Mouse (Mus musculus) forebrain, postnatal 0 days (tissue): ENCODE data around the gene Frmd6. TPM values are rescaled to one million over a fixed set of nuclear protein-coding genes. Genes with fewer than 3 reads are reported as not detected.

Experiments
- ATAC-seq: fragments of 200-750 bp; cut with Nextera tagmentation; 2 replicates; pipeline ENCODE4 v1.8.0; 2017; ENCODE audit warnings: mild to moderate bottlenecking, moderate library complexity
- DNase-seq: peaks from one replicate; pipeline ENCODE4 v3.0.0-alpha.2; 2015
- H3K27ac ChIP-seq: fragments of 300-500 bp; sonication (generic); 2 replicates; pipeline ENCODE4 v1.5.1; 2014; ENCODE audit warnings: low read depth, mild to moderate bottlenecking, antibody characterized with exemption, low read length, moderate library complexity, mixed read lengths
- H3K27me3 ChIP-seq: fragments of 300-500 bp; sonication (generic); 2 replicates; pipeline ENCODE4 v1.6.1; 2014; ENCODE audit warnings: mild to moderate bottlenecking, low read length, mixed read lengths; ENCODE audit not compliant: insufficient read depth
- H3K36me3 ChIP-seq: fragments of 300-500 bp; sonication (generic); 2 replicates; pipeline ENCODE4 v1.6.1; 2014; ENCODE audit warnings: mild to moderate bottlenecking, moderate library complexity; ENCODE audit not compliant: insufficient read depth
- H3K4me1 ChIP-seq: fragments of 300-500 bp; sonication (generic); 2 replicates; pipeline ENCODE4 v1.6.1; 2014; ENCODE audit warnings: antibody characterized with exemption; ENCODE audit not compliant: insufficient read depth
- H3K4me2 ChIP-seq: fragments of 300-500 bp; sonication (generic); 2 replicates; pipeline ENCODE4 v1.6.1; 2014; ENCODE audit warnings: low read depth, mild to moderate bottlenecking, moderate library complexity
- H3K4me3 ChIP-seq: fragments of 300-500 bp; sonication (generic); 2 replicates; pipeline ENCODE4 v1.5.1; 2014; ENCODE audit warnings: low read depth, low read length, mixed read lengths
- H3K9ac ChIP-seq: fragments of 300-500 bp; sonication (generic); 2 replicates; pipeline ENCODE4 v1.6.1; 2014; ENCODE audit warnings: mild to moderate bottlenecking
- H3K9me3 ChIP-seq: fragments of 300-500 bp; sonication (generic); 2 replicates; pipeline ENCODE4 v1.6.1; 2016; ENCODE audit warnings: low read length
- CTCF ChIP-seq: sonication (generic); IDR thresholded peaks from 2 replicates; pipeline ENCODE4 v1.5.1; 2016; ENCODE audit warnings: antibody characterized with exemption, control low read depth, low read depth
- WGBS: fragments of 180-500 bp; shearing (Covaris S2); extraction: QIAGEN DNeasy Blood & Tissue Kit; methylation state at CpG from one replicate; pipeline ENCODE4 v1.1.7; 2014; 5-methylcytosine and 5-hydroxymethylcytosine counted together
- polyA plus RNA-seq: library from polyadenylated mRNA; unstranded; fragments of >200 nt; fragmentation: Nextera tagmentation; extraction: Ambion mirVana; gene quantifications from 2 replicates; pipeline ENCODE4 v1.2.1, GENCODE M21; 2015
- total RNA-seq: library from RNA; depleted of rRNA; stranded (reverse); fragments of >200 nt; gene quantifications from 2 replicates; pipeline ENCODE4 v1.2.3, GENCODE M21; 2014; rRNA removed

Frmd6 gene
- total and polyA plus RNA-seq, 2 experiments from 2014 or later = 6.9 to 11.0 TPM

- H3K36me3 ChIP-seq = peaks cover 5% of the 10 kb centered on the region
- H3K9ac ChIP-seq = peak within 1 kb of the TSS; percentile 93
- peak within 1 kb of the TSS; percentile 68 for H3K4me2 ChIP-seq
- H3K9me3 ChIP-seq = no peaks in the 10 kb centered on the region
- peak within 1 kb of the TSS; percentile 93 for H3K4me3 ChIP-seq
- TF ChIP-seq CTCF = no peak
- no peaks in the 10 kb centered on the region for H3K4me1 ChIP-seq
- peak; percentile 98 for DNase-seq
- WGBS = under 1% methylated on average over 59 of the region's 59 CpGs
- H3K27ac ChIP-seq = peak within 1 kb of the TSS; percentile 88
- peak; percentile 99 for ATAC-seq
- no peaks in the 10 kb centered on the region for H3K27me3 ChIP-seq
These were observed 112.5 kb downstream of the Frmd6 start, which contains the start of gene Actr10 for GRCm38 (mm10) chr12:70937571-70938384. Gene Actr10, plus strand, starts transcription at chr12:70937857.

GRCm38 (mm10) chr12:70940806-70941205 lies 115.5 kb downstream of the Frmd6 start:
- no peak overlapping the region for H3K27ac ChIP-seq
- DNase-seq (no peak), ATAC-seq (no peak)
- peaks cover 15% of the 10 kb centered on the region for H3K36me3 ChIP-seq
- H3K9me3 ChIP-seq = no peaks in the 10 kb centered on the region
- H3K4me2 ChIP-seq = no peak overlapping the region
- WGBS = 97% methylated on average over 7 of the region's 7 CpGs
- H3K4me1 ChIP-seq = no peaks in the 10 kb centered on the region
- H3K27me3 ChIP-seq = no peaks in the 10 kb centered on the region
- no peak overlapping the region for H3K4me3 ChIP-seq
- TF ChIP-seq CTCF = no peak
- no peak overlapping the region for H3K9ac ChIP-seq

GRCm38 (mm10) chr12:70944181-70944580 lies 118.9 kb downstream of the Frmd6 start:
- Histone ChIP-seq H3K4me3 (no peak overlapping the region), H3K27ac (no peak overlapping the region), H3K36me3 (peaks cover 31% of the 10 kb centered on the region), H3K4me2 (no peak overlapping the region), H3K4me1 (no peaks in the 10 kb centered on the region), H3K27me3 (no peaks in the 10 kb centered on the region), H3K9me3 (no peaks in the 10 kb centered on the region), H3K9ac (no peak overlapping the region)
- ATAC-seq (no peak), DNase-seq (no peak)
- 95% methylated on average over 5 of the region's 5 CpGs for WGBS
- no peak for TF ChIP-seq CTCF

GRCm38 (mm10) chr12:70946585-70947256 lies 121.4 kb downstream of the Frmd6 start:
- WGBS = 93% methylated on average over 10 of the region's 10 CpGs

More at GRCm38 (mm10) chr12:70946585-70947256, 121.4 kb downstream of the Frmd6 start:
- H3K4me3 ChIP-seq = no peak overlapping the region
- no peaks in the 10 kb centered on the region for H3K9me3 ChIP-seq
- no peak overlapping the region for H3K27ac ChIP-seq
- ATAC-seq (no peak), DNase-seq (no peak)
- no peaks in the 10 kb centered on the region for H3K4me1 ChIP-seq
- no peak for TF ChIP-seq CTCF
- H3K4me2 ChIP-seq = no peak overlapping the region
- H3K9ac ChIP-seq = no peak overlapping the region
- H3K36me3 ChIP-seq = peaks cover 39% of the 10 kb centered on the region
- no peaks in the 10 kb centered on the region for H3K27me3 ChIP-seq

Other genes starting within 250 kb of the Frmd6 start
- 105 and 112 TPM in 2 replicates for gene Actr10, start 112.3 kb downstream of the Frmd6 start, total RNA-seq
- gene Actr10, start 112.3 kb downstream of the Frmd6 start, polyA plus RNA-seq = 196 and 282 TPM in 2 replicates
- 207 and 225 TPM in 2 replicates for gene Psma3, start 149.1 kb downstream of the Frmd6 start, total RNA-seq
- gene Psma3, start 149.1 kb downstream of the Frmd6 start, polyA plus RNA-seq = 605 and 698 TPM in 2 replicates
- 15.6 and 17.9 TPM in 2 replicates for gene Arid4a, start 190.5 kb downstream of the Frmd6 start, total RNA-seq
- gene Arid4a, start 190.5 kb downstream of the Frmd6 start, polyA plus RNA-seq = 27.4 and 38.2 TPM in 2 replicates